Mouse (Mus musculus) erythroblast, embryonic 14.5 days (primary cell): ENCODE data around the gene Cdk2ap1. TPM values are rescaled to one million over a fixed set of nuclear protein-coding genes. Genes with fewer than 3 reads are reported as not detected.
A peak's percentile ranks its signal among the peaks of the same experiment; 100 is the strongest.

ENCODE experiments used
- H3K27me3 ChIP-seq: 2 replicates; pipeline ENCODE4 v1.6.1; 2012; ENCODE audit warnings: inconsistent platforms; ENCODE audit not compliant: control insufficient read depth
- H3K36me3 ChIP-seq: 2 replicates; pipeline ENCODE4 v1.6.1; 2012; ENCODE audit warnings: mild to moderate bottlenecking, inconsistent platforms; ENCODE audit not compliant: control insufficient read depth
- H3K4me1 ChIP-seq: 2 replicates; pipeline ENCODE4 v1.6.1; 2012; ENCODE audit warnings: inconsistent platforms; ENCODE audit not compliant: control insufficient read depth
- H3K4me3 ChIP-seq: replicated peaks from 2 replicates; pipeline ENCODE3; 2012; ENCODE audit warnings: moderate library complexity, mild to moderate bottlenecking, inconsistent platforms
- H3K9me3 ChIP-seq: 2 replicates; pipeline ENCODE4 v1.6.1; 2012; ENCODE audit warnings: low read length, inconsistent platforms, mixed read lengths; ENCODE audit not compliant: control insufficient read depth
- GATA1 ChIP-seq: IDR thresholded peaks from 2 replicates; pipeline ENCODE4 v1.6.1; 2012; ENCODE audit warnings: low read length, inconsistent platforms, mixed read lengths
- TAL1 ChIP-seq: IDR thresholded peaks from 3 replicates; pipeline ENCODE4 v1.6.1; 2012; ENCODE audit warnings: low read length, inconsistent platforms, mixed read lengths
- polyA plus RNA-seq: library from polyadenylated mRNA; stranded (reverse); fragments of >175 nt; gene quantifications from 2 replicates; pipeline ENCODE4 v1.2.3, GENCODE M21; 2012

The Cdk2ap1 gene
- polyA plus RNA-seq, 1 experiment: 16.1 TPM

GRCm38 (mm10) chr5:124366721-124367120, 3.8 kb upstream of the Cdk2ap1 start:
- Histone ChIP-seq H3K36me3 (peaks cover 36% of the 10 kb centered on the region), H3K27me3 (no peaks in the 10 kb centered on the region), H3K9me3 (no peaks in the 10 kb centered on the region), H3K4me1 (no peaks in the 10 kb centered on the region), H3K4me3 (no peak overlapping the region)
- TF ChIP-seq GATA1: no peak
- TF ChIP-seq TAL1: no peak

- no peak overlapping the region for H3K4me3 ChIP-seq
- peaks cover 2% of the 10 kb centered on the region; the same call in 1 of the 2 replicates for H3K4me1 ChIP-seq
- no peaks in the 10 kb centered on the region for H3K27me3 ChIP-seq
- TF ChIP-seq GATA1 (no peak), TAL1 (no peak)
- H3K9me3 ChIP-seq: no peaks in the 10 kb centered on the region
- H3K36me3 ChIP-seq: peaks cover 26% of the 10 kb centered on the region
Observed at GRCm38 (mm10) chr5:124365754-124366153, 2.9 kb upstream of the Cdk2ap1 start.

DNA sequence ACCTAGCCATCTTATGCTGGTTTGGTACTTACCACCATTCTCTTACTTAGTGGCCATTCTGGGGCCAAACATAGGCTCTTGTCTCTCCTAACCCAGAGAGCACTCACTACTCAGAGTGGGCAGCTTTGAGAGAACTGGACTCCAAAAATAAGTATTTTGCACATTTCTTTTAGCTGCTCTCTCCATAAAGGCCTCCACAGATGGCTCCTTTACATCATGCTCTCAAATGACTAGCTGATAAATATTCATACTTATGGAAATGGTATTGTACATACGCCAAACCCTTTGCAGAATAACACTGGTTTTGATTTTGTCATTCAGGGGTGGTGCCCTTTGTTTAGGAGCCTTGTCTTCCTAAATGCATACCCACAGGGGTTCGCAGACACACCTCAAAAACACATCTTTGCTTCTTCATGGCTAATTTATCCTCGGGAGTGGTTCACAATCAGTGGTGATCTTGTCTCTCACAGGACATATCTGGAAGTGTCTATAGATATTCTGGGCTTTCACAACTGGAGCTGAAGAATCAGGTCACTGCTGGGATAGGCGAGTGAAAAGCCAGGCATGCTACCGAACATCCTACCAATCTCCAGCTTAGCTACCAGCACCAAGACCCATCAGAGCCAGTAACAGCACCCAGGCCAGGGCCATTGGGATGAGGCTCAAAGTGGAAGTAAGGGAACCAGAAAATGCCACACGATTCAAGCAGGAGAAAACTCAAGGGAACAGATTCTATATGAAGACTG, 1.5 kb upstream of the Cdk2ap1 start:
- Histone ChIP-seq H3K4me3 (no peak overlapping the region), H3K9me3 (no peaks in the 10 kb centered on the region)
- no peak for TF ChIP-seq TAL1
- no peak for TF ChIP-seq GATA1

GRCm38 (mm10) chr5:124359641-124360040, 3.2 kb downstream of the Cdk2ap1 start:
- no peak for TF ChIP-seq GATA1
- TF ChIP-seq TAL1: no peak
- Histone ChIP-seq H3K4me3 (no peak overlapping the region), H3K9me3 (no peaks in the 10 kb centered on the region), H3K27me3 (no peaks in the 10 kb centered on the region), H3K4me1 (peaks cover 9% of the 10 kb centered on the region), H3K36me3 (no peaks in the 10 kb centered on the region)

More for the DNA sequence above, 1.5 kb upstream of the Cdk2ap1 start:
- Histone ChIP-seq H3K27me3 (no peaks in the 10 kb centered on the region), H3K4me1 (peaks cover 2% of the 10 kb centered on the region; the same call in 1 of the 2 replicates), H3K36me3 (peaks cover 13% of the 10 kb centered on the region)

DNA sequence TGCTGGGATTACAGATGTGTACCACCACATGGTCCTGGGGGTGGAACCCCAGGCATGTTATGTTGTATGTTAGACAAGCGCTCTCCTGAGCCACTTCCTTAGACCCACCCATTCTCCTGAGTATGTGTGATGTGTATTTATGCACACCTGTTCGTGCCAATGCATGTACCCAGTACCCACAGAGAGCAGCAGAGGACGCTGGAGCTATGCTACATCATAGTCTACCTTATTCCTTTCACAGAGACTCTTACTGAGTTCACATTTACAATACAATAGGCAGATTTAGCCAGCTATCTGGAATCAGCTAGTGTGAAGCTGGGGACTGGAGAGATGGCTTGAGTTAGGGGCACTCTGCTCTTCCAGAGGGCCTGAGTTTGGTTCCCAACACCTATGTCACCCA, 6.2 kb downstream of the Cdk2ap1 start:
- peaks cover 28% of the 10 kb centered on the region for H3K4me1 ChIP-seq
- no peaks in the 10 kb centered on the region for H3K9me3 ChIP-seq
- H3K36me3 ChIP-seq: peaks cover 3% of the 10 kb centered on the region
- no peak for TF ChIP-seq GATA1
- H3K4me3 ChIP-seq: no peak overlapping the region
- H3K27me3 ChIP-seq: no peaks in the 10 kb centered on the region

- Histone ChIP-seq H3K36me3 (peaks cover 15% of the 10 kb centered on the region), H3K27me3 (no peaks in the 10 kb centered on the region), H3K9me3 (no peaks in the 10 kb centered on the region), H3K4me3 (peak overlapping the region; percentile 76), H3K4me1 (peaks cover 36% of the 10 kb centered on the region)
- TF ChIP-seq TAL1 (no peak), GATA1 (no peak)
Observed at GRCm38 (mm10) chr5:124355425-124355959, 7.4 kb downstream of the Cdk2ap1 start.

- no peaks in the 10 kb centered on the region for H3K27me3 ChIP-seq
- H3K4me1 ChIP-seq: peaks cover 36% of the 10 kb centered on the region
- H3K4me3 ChIP-seq: peak overlapping the region; percentile 76
- H3K9me3 ChIP-seq: no peaks in the 10 kb centered on the region
- TF ChIP-seq TAL1: no peak
- TF ChIP-seq GATA1: no peak
- peaks cover 22% of the 10 kb centered on the region for H3K36me3 ChIP-seq
Observed at GRCm38 (mm10) chr5:124354574-124355424, 8.1 kb downstream of the Cdk2ap1 start.

- H3K27me3 ChIP-seq: no peaks in the 10 kb centered on the region
- peaks cover 31% of the 10 kb centered on the region for H3K36me3 ChIP-seq
- TF ChIP-seq GATA1 (no peak), TAL1 (no peak)
- H3K4me3 ChIP-seq: peak overlapping the region; percentile 90
- no peaks in the 10 kb centered on the region for H3K9me3 ChIP-seq
- H3K4me1 ChIP-seq: peaks cover 39% of the 10 kb centered on the region
Observed at GRCm38 (mm10) chr5:124353726-124354547, 8.9 kb downstream of the Cdk2ap1 start.
